Mouse (Mus musculus): ENCODE data around the gene Cntrl.

GRCm38 (mm10) chr2:35151303-35151882 is 42.1 kb downstream of the Cntrl start:
- no peak for TF ChIP-seq MYOD1 (IDR thresholded peaks at IDR 0.05; ENCODE audit: control insufficient read depth in 1 of 3, insufficient read length in 2 of 3, low read depth in 2 of 3)
- no peak for TF ChIP-seq POLR2A (IDR thresholded peaks at IDR 0.05; ENCODE audit: insufficient read length, low read depth)
- TF ChIP-seq E2F4 (IDR thresholded peaks at IDR 0.05; ENCODE audit: insufficient read depth), result no peak
- TF ChIP-seq POLR2AphosphoS2 (IDR thresholded peaks at IDR 0.05; ENCODE audit: insufficient read length, low read depth), result no peak
- no peak for TF ChIP-seq USF1 (IDR thresholded peaks at IDR 0.05; ENCODE audit: low read depth)
- TF ChIP-seq TCF12 (IDR thresholded peaks at IDR 0.05; ENCODE audit: insufficient read depth, poor library complexity, severe bottlenecking), result no peak
- no peak for TF ChIP-seq MYOG (IDR thresholded peaks at IDR 0.05; ENCODE audit: control insufficient read depth in 1 of 3, insufficient read depth in 1 of 3, insufficient read length in 2 of 3, low read depth in 2 of 3)
- no peak for TF ChIP-seq MAX (IDR thresholded peaks at IDR 0.05; ENCODE audit: low read depth)
- TF ChIP-seq REST (IDR thresholded peaks at IDR 0.05; ENCODE audit: insufficient read depth, insufficient read length), result no peak
- no peak for TF ChIP-seq TCF3 (IDR thresholded peaks at IDR 0.05; ENCODE audit: insufficient read length, low read depth)
